Mouse (Mus musculus) ES-E14 (cell line): Measurements from ENCODE around the gene Trim44. TPM values are rescaled to one million over a fixed set of nuclear protein-coding genes. Genes with fewer than 3 reads are reported as not detected.

ENCODE experiments used
- DNase-seq: peaks from one replicate; pipeline ENCODE4 v3.0.0-alpha.2; 2013; ENCODE audit warnings: low read depth, low spot score
- H3K27ac ChIP-seq: 2 replicates; pipeline ENCODE4 v1.5.1; 2012; ENCODE audit warnings: low read depth, mild to moderate bottlenecking, low read length, moderate library complexity, mixed read lengths; ENCODE audit not compliant: poor library complexity, insufficient read depth, severe bottlenecking
- H3K36me3 ChIP-seq: 2 replicates; pipeline ENCODE4 v1.6.1; 2012; ENCODE audit warnings: mild to moderate bottlenecking, low read length, moderate library complexity, mixed read lengths; ENCODE audit not compliant: control insufficient read depth, poor library complexity, insufficient read depth, severe bottlenecking
- H3K4me1 ChIP-seq, 2 experiments: fragments of 150-350 bp in 1 of 2; sonication (generic) in 1 of 2; 2 replicates each; pipeline ENCODE4 v1.6.1; 2012; ENCODE audit warnings: low read length in 2 of 2, mild to moderate bottlenecking in 1 of 2, mixed read lengths in 1 of 2; ENCODE audit not compliant: control insufficient read depth in 2 of 2, insufficient read depth in 2 of 2, poor library complexity in 1 of 2
- H3K4me3 ChIP-seq, 2 experiments: fragments of 150-350 bp in 1 of 2; sonication (generic) in 1 of 2; 2 replicates each; pipeline ENCODE4 v1.5.1; 2012; ENCODE audit warnings: low read length in 2 of 2, low read depth in 1 of 2, mild to moderate bottlenecking in 1 of 2, mixed read lengths in 1 of 2; ENCODE audit not compliant: insufficient read depth in 1 of 2, poor library complexity in 1 of 2, severe bottlenecking in 1 of 2
- H3K9ac ChIP-seq: 2 replicates; pipeline ENCODE4 v1.6.1; 2012; ENCODE audit warnings: low read depth, mild to moderate bottlenecking, low read length, mixed read lengths; ENCODE audit not compliant: poor library complexity, insufficient read depth, severe bottlenecking
- H3K9me3 ChIP-seq: fragments of 150-350 bp; sonication (generic); 2 replicates; pipeline ENCODE4 v1.6.1; 2012; ENCODE audit warnings: low read depth, mild to moderate bottlenecking, low read length; ENCODE audit not compliant: control insufficient read depth, insufficient read depth
- CHD2 ChIP-seq: IDR thresholded peaks from 2 replicates; pipeline ENCODE4 v1.6.1; 2014; ENCODE audit warnings: mild to moderate bottlenecking, low read depth, low read length, inconsistent platforms
- HCFC1 ChIP-seq: IDR thresholded peaks from 2 replicates; pipeline ENCODE4 v1.6.1; 2012; ENCODE audit warnings: low read length, inconsistent platforms, borderline replicate concordance; ENCODE audit not compliant: insufficient read depth
- MAFK ChIP-seq: IDR thresholded peaks from 2 replicates; pipeline ENCODE4 v1.6.1; 2014; ENCODE audit warnings: mild to moderate bottlenecking, low read depth, low read length, inconsistent platforms; ENCODE audit not compliant: insufficient read depth
- ZC3H11A ChIP-seq: IDR thresholded peaks from 2 replicates; pipeline ENCODE4 v1.6.1; 2012; ENCODE audit warnings: low read depth, mild to moderate bottlenecking, inconsistent platforms, low read length, borderline replicate concordance
- ZNF384 ChIP-seq: IDR thresholded peaks from 2 replicates; pipeline ENCODE4 v1.6.1; 2012; ENCODE audit warnings: low read depth, low read length, inconsistent platforms
- in situ Hi-C, 2 experiments: fragments of 600-800 bp; cut with MboI; formaldehyde crosslinking; loops; one replicate each; pipeline ENCODE4 v1.15.1; 2025; ENCODE audit warnings: low sequenced_read_pairs in 2 of 2, inconsistent platforms in 1 of 2; ENCODE audit not compliant: unreplicated experiment in 2 of 2
- total RNA-seq: library from RNA; depleted of rRNA; stranded (reverse); fragments of 300-350 nt; gene quantifications from 2 replicates; pipeline ENCODE4 v1.2.3, GENCODE M21; 2012

Trim44 gene
- total RNA-seq, 1 experiment, result 32.0 TPM

DNA sequence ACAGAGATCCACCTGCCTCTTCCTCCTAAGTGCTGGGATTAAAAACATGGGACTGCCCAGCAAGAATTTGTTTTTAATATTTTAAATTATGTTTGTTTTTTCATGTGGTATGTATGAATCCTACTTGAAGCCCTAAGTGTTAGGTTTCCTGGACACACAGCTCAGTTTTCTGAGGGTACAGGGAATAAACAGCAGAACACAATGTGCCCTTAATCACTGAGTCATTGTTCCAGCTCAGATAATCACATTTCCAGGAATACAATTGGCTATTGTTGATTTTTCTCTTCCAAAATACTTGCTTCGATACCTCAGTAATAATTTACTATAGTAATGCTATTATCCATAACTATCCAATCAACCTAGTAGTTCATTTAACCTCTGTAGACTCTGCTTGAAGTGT is 115.6 kb downstream of the Trim44 start:
- Histone ChIP-seq H3K27ac (no peak overlapping the region), H3K4me1 (no peaks in the 10 kb centered on the region), H3K4me3 (no peak overlapping the region), H3K36me3 (no peaks in the 10 kb centered on the region), H3K9me3 (no peaks in the 10 kb centered on the region), H3K9ac (no peak overlapping the region)
- no peak for DNase-seq
- TF ChIP-seq CHD2, result no peak
- in situ Hi-C loops, result no loop called here

DNA sequence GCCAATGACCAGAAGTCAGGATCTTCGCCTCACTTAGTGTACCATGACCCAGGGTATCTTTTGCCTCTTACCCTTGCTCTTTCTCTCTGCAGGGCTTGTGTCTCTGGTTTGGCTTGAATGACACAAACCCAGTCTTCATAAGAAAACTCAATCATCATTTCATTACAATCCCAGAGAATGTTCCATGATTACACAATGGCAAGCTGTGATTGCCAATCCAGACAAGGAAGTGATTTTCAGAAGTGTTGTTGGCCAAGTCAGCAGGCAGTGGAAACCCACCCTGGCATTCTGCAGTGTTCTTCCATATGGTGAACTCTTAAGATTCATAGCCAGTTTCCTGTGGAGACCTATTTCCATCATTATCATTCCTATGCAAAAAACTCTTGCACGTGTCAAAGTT is 116.1 kb downstream of the Trim44 start:
- no peak overlapping the region for H3K4me3 ChIP-seq
- no peak overlapping the region for H3K27ac ChIP-seq
- no peak overlapping the region for H3K9ac ChIP-seq
- no peaks in the 10 kb centered on the region for H3K36me3 ChIP-seq
- TF ChIP-seq MAFK (no peak), ZNF384 (no peak), ZC3H11A (no peak), CHD2 (no peak), HCFC1 (no peak)
- H3K4me1 ChIP-seq, result no peaks in the 10 kb centered on the region
- no peak for DNase-seq
- in situ Hi-C loops, result no loop called here
- no peaks in the 10 kb centered on the region for H3K9me3 ChIP-seq

DNA sequence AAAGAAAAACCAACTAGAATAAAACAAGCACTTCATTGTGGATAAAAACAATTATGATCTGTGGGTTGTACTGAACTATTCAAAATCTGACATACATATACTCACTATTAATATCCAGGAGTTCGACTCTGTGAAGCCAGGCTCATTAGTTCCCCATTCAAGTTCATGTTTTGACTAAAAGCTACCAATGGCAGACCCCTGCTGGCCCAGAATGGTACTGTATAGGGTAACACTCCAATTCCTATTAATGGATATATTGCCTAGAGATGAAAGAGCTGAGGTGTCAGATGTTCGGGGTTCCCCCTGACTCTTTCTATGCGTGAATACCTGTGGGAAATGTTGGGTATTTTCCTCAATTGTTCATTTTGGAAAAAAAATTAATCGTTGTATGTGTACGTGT is 117.6 kb downstream of the Trim44 start:
- Histone ChIP-seq H3K27ac (no peak overlapping the region), H3K9ac (no peak overlapping the region), H3K36me3 (no peaks in the 10 kb centered on the region), H3K9me3 (no peaks in the 10 kb centered on the region), H3K4me3 (no peak overlapping the region), H3K4me1 (no peaks in the 10 kb centered on the region)
- peak; percentile 38 for DNase-seq
- peak; percentile 40; the same call in 1 of the 2 replicates for TF ChIP-seq ZC3H11A
- no peak for TF ChIP-seq MAFK
- in situ Hi-C loops, result no loop called here

DNA sequence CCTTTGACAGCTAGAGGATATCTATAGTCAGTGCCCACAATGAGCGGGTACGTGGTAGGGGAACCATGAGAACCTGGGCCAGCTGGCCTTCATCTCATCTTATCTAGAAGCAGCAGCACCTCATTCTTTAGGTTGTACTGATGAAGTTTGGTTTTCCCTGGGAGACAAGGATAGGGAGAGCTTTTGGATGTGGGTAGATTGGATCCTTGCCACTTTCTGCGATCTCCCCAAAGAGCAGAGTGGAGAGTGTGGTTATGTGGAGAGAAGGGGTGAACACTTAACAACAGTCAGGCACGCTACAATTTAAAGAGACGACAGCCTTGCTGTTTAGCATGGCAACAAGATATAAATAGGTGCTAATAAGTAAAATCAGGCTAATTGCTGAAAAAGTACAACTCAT is 119.0 kb downstream of the Trim44 start:
- TF ChIP-seq ZC3H11A (no peak), CHD2 (no peak), MAFK (no peak), HCFC1 (no peak), ZNF384 (no peak)
- H3K4me3 ChIP-seq, result no peak overlapping the region
- in situ Hi-C loops, result no loop called here
- no peaks in the 10 kb centered on the region for H3K9me3 ChIP-seq
- no peaks in the 10 kb centered on the region for H3K4me1 ChIP-seq
- H3K9ac ChIP-seq, result no peak overlapping the region
- no peaks in the 10 kb centered on the region for H3K36me3 ChIP-seq
- no peak for DNase-seq
- no peak overlapping the region for H3K27ac ChIP-seq

DNA sequence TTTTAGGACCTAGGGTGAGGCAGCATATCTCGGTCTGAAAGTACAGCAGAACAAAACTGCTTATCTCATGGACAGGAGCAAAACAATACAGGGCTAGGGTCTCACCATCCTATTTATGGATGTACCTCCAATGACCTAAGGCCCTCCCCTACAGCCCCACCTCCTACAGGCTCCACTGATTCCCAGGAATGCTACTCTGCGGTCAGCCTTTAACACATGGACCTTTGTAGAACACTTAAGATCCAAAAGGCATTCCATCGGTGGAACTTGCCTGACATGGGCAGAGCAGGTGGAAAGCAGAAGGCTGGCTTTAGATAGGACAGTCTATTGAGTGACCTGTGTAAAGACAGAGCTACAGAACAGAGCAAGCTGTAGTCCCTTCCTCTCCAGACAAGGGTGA is 120.3 kb downstream of the Trim44 start:
- Histone ChIP-seq H3K27ac (no peak overlapping the region), H3K9me3 (no peaks in the 10 kb centered on the region), H3K9ac (no peak overlapping the region), H3K4me3 (no peak overlapping the region), H3K36me3 (no peaks in the 10 kb centered on the region), H3K4me1 (no peaks in the 10 kb centered on the region)
- in situ Hi-C loops, result no loop called here
- no peak for TF ChIP-seq HCFC1
- no peak for TF ChIP-seq ZNF384
- TF ChIP-seq ZC3H11A, result no peak
- no peak for TF ChIP-seq MAFK
- TF ChIP-seq CHD2, result no peak
- no peak for DNase-seq
